Mouse (Mus musculus) lung, postnatal 0 days (tissue): ENCODE measurements around the gene Zfp462.

ENCODE experiments used
- CTCF ChIP-seq: IDR thresholded peaks from 2 replicates; pipeline ENCODE4 v1.5.1; 2016; ENCODE audit warnings: antibody characterized with exemption, mild to moderate bottlenecking
- EP300 ChIP-seq: IDR thresholded peaks from 2 replicates; pipeline ENCODE4 v1.6.1; 2016; ENCODE audit warnings: antibody characterized with exemption, mild to moderate bottlenecking, control low read depth

DNA sequence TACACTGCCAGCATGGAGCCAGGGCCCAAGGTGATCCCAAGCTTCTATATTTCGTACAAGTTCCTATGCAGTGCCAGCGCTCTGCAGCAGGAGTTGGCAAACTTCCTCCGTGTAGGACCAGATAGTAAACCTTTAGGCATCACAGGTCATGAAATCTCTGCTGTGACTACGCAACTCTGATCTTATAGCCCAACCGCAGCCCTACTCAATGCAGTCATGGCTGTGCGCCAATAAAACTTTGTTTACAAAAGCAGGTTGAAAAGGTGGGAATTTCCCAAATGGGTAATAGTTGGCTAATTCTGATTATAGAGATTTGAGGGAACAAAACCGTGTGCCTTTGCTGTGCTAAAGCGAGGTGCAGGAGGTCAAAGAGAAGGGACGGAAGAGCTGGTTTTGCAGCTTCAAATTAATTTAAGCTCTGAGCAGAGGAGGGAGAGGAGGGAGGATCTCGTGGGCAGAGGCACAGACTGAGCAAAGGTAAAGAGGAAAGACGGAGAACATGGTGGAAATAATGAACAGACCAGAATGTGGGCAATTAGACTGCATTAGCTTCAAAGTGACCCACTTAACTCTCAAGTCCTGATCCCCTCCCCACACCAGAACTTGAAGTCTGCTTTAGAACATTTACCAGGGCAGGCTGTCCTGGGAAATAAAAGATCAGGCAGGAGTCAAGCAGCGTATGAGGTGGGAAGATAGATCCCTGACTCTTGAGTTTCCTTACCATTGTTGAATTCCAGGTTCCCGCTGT, 183.4 kb downstream of the Zfp462 start:
- TF ChIP-seq CTCF (no peak), EP300 (no peak)
